Mouse (Mus musculus) mouse trophoblast stem cell (cell line): ENCODE measurements at regions not wholly inside any gene's neighbourhood (a gene's known extent, or its start where the extent isn't known, plus 50 kb on each side); places are given as distances from the start of the nearest gene placed in this dataset.

Source experiments
- in situ Hi-C, 2 experiments: fragments of 300-500 bp; cut with MseI, MboI; formaldehyde crosslinking; loops; 2 replicates in 1 of 2; 3 replicates in 1 of 2; pipeline ENCODE4 v1.15.1; 2025

GRCm38 (mm10) chr1:66099562-66100444, 75.3 kb upstream of the Map2 start:
- in situ Hi-C loops = loop anchor here (10.0 to 25.0 kb wide), 3 partner anchors 438 to 788 kb away; no protein-coding TSS in a partner anchor

- in situ Hi-C loops = loop anchor here in 1 of 2 experiments (10.0 kb wide), 1 partner anchor 553 kb away; no protein-coding TSS in a partner anchor
Observed at GRCm38 (mm10) chr1:66101419-66101818, 73.7 kb upstream of the Map2 start.

GRCm38 (mm10) chr1:66104493-66104892, 70.6 kb upstream of the Map2 start:
- in situ Hi-C loops = loop anchor here in 1 of 2 experiments (10.0 kb wide), 1 partner anchor 550 kb away; no protein-coding TSS in a partner anchor

- in situ Hi-C loops = loop anchor here in 1 of 2 experiments (10.0 kb wide), 1 partner anchor 550 kb away; no protein-coding TSS in a partner anchor
Observed at GRCm38 (mm10) chr1:66105206-66105605, 69.9 kb upstream of the Map2 start.

GRCm38 (mm10) chr1:66108051-66108450, 67.0 kb upstream of the Map2 start:
- in situ Hi-C loops = loop anchor here in 1 of 2 experiments (10.0 kb wide), 1 partner anchor 547 kb away; no protein-coding TSS in a partner anchor

- in situ Hi-C loops = loop anchor here in 1 of 2 experiments (10.0 kb wide), 1 partner anchor 541 kb away; no protein-coding TSS in a partner anchor
Observed at GRCm38 (mm10) chr1:66113916-66114315, 61.2 kb upstream of the Map2 start.

- in situ Hi-C loops = loop anchor here in 1 of 2 experiments (10.0 kb wide), 1 partner anchor 539 kb away; no protein-coding TSS in a partner anchor
Observed at GRCm38 (mm10) chr1:66115330-66115729, 59.7 kb upstream of the Map2 start.
